Mouse (Mus musculus): ENCODE data around the gene Ngrn. TPM values are rescaled to one million over a fixed set of nuclear protein-coding genes. Genes with fewer than 3 reads are reported as not detected.
A peak's percentile ranks its signal among the peaks of the same experiment; 100 is the strongest.

Gene Ngrn
- 33.8 and 39.5 TPM in 2 replicates for total RNA-seq (2017)

GRCm38 (mm10) chr7:80260625-80261371, at the start of gene Ngrn:
Gene Ngrn (plus strand): TSS chr7:80261215.
- peak; percentile 88 for ATAC-seq (ENCODE audit: extremely low read depth, insufficient number of reproducible peaks, low FRiP score, poor library complexity, severe bottlenecking)

GRCm38 (mm10) chr7:80213604-80214003, 47.4 kb upstream of the Ngrn start:
- no peak for ATAC-seq (ENCODE audit: extremely low read depth, insufficient number of reproducible peaks, low FRiP score, poor library complexity, severe bottlenecking)

GRCm38 (mm10) chr7:80214459-80214858, 46.6 kb upstream of the Ngrn start:
- no peak for ATAC-seq (ENCODE audit: extremely low read depth, insufficient number of reproducible peaks, low FRiP score, poor library complexity, severe bottlenecking)

GRCm38 (mm10) chr7:80215398-80215797, 45.6 kb upstream of the Ngrn start:
- peak; percentile 76 for ATAC-seq (ENCODE audit: extremely low read depth, insufficient number of reproducible peaks, low FRiP score, poor library complexity, severe bottlenecking)

GRCm38 (mm10) chr7:80216566-80216965, 44.4 kb upstream of the Ngrn start:
- ATAC-seq (ENCODE audit: extremely low read depth, insufficient number of reproducible peaks, low FRiP score, poor library complexity, severe bottlenecking), result no peak

GRCm38 (mm10) chr7:80218666-80219065, 42.3 kb upstream of the Ngrn start:
- ATAC-seq (ENCODE audit: extremely low read depth, insufficient number of reproducible peaks, low FRiP score, poor library complexity, severe bottlenecking), result no peak

GRCm38 (mm10) chr7:80220237-80220797, 40.7 kb upstream of the Ngrn start:
- no peak for ATAC-seq (ENCODE audit: extremely low read depth, insufficient number of reproducible peaks, low FRiP score, poor library complexity, severe bottlenecking)

- ATAC-seq (ENCODE audit: extremely low read depth, insufficient number of reproducible peaks, low FRiP score, poor library complexity, severe bottlenecking), result no peak
These were observed 39.8 kb upstream of the Ngrn start for GRCm38 (mm10) chr7:80221179-80221750.

GRCm38 (mm10) chr7:80227065-80227464, 34.0 kb upstream of the Ngrn start:
- ATAC-seq (ENCODE audit: extremely low read depth, insufficient number of reproducible peaks, low FRiP score, poor library complexity, severe bottlenecking), result no peak

- no peak for ATAC-seq (ENCODE audit: extremely low read depth, insufficient number of reproducible peaks, low FRiP score, poor library complexity, severe bottlenecking)
These were observed 30.8 kb upstream of the Ngrn start for GRCm38 (mm10) chr7:80230196-80230595.

GRCm38 (mm10) chr7:80231971-80232488, 29.0 kb upstream of the Ngrn start:
- ATAC-seq (ENCODE audit: extremely low read depth, insufficient number of reproducible peaks, low FRiP score, poor library complexity, severe bottlenecking), result no peak

- ATAC-seq (ENCODE audit: extremely low read depth, insufficient number of reproducible peaks, low FRiP score, poor library complexity, severe bottlenecking), result peak; percentile 90
These were observed 28.5 kb upstream of the Ngrn start, which contains the start of the genes Cib1 and Gdpgp1 for GRCm38 (mm10) chr7:80232489-80233029. Gene Cib1 (minus strand): TSS chr7:80232813. Gene Gdpgp1 (plus strand): TSS chr7:80232865.

GRCm38 (mm10) chr7:80233799-80234198, 27.2 kb upstream of the Ngrn start:
- ATAC-seq (ENCODE audit: extremely low read depth, insufficient number of reproducible peaks, low FRiP score, poor library complexity, severe bottlenecking), result no peak

- no peak for ATAC-seq (ENCODE audit: extremely low read depth, insufficient number of reproducible peaks, low FRiP score, poor library complexity, severe bottlenecking)
These were observed 22.5 kb upstream of the Ngrn start for GRCm38 (mm10) chr7:80238542-80238941.

GRCm38 (mm10) chr7:80241661-80242060, 19.4 kb upstream of the Ngrn start:
- no peak for ATAC-seq (ENCODE audit: extremely low read depth, insufficient number of reproducible peaks, low FRiP score, poor library complexity, severe bottlenecking)

- ATAC-seq (ENCODE audit: extremely low read depth, insufficient number of reproducible peaks, low FRiP score, poor library complexity, severe bottlenecking), result no peak
These were observed 16.2 kb upstream of the Ngrn start for GRCm38 (mm10) chr7:80244851-80245250.

GRCm38 (mm10) chr7:80246148-80246721, 14.8 kb upstream of the Ngrn start, which contains the start of gene Ttll13:
Gene Ttll13 (plus strand): TSS chr7:80246376.
- ATAC-seq (ENCODE audit: extremely low read depth, insufficient number of reproducible peaks, low FRiP score, poor library complexity, severe bottlenecking), result peak; percentile 99

- ATAC-seq (ENCODE audit: extremely low read depth, insufficient number of reproducible peaks, low FRiP score, poor library complexity, severe bottlenecking), result no peak
These were observed 14.2 kb upstream of the Ngrn start for GRCm38 (mm10) chr7:80246859-80247258.

GRCm38 (mm10) chr7:80252437-80252836, 8.6 kb upstream of the Ngrn start:
- no peak for ATAC-seq (ENCODE audit: extremely low read depth, insufficient number of reproducible peaks, low FRiP score, poor library complexity, severe bottlenecking)

Measured in neutrophil, adult 5-6 weeks (primary cell).